Mouse (Mus musculus) layer of hippocampus, postnatal 25 days (tissue): ENCODE measurements around the gene Amot. TPM values are rescaled to one million over a fixed set of nuclear protein-coding genes. Genes with fewer than 3 reads are reported as not detected.

ENCODE experiments used
- DNase-seq, 2 experiments: peaks; one replicate each; pipeline ENCODE4 v3.0.0; 2022; ENCODE audit warnings: mixed read lengths in 2 of 2, low spot score in 1 of 2; ENCODE audit errors: extremely low spot score in 1 of 2
- total RNA-seq, 2 experiments: library from RNA; stranded (reverse); gene quantifications; 2 replicates each; pipeline ENCODE4 v1.2.3; 2021

Gene Amot
- total RNA-seq, 2 experiments from 2014 or later, result 29.6 to 30.0 TPM

DNA sequence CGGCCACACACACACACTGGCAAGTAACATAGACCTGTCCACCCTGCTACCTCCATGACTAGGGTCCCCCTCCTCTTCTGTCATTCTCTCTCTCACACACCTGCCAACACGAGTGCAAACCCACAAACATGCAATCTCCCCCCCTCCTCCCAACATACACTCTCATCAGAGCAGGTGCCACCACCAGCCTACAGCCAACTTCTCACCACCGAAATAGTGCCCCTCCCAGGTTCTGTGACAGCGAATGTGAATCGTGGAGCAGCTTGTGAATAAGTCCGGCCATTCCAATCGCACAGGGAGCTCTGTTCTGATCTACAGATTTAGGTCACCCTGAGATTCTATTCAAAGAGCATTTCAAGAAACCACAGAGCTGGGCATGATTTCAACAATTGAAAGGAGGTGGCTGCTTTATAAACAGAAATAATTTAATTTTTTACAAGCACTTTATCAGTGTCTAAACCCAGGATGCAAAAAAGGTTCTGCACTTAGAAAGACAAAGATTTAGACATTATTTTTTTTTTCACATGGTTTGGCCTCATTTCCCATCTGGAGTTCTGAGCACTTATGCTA, 21.4 kb downstream of the Amot start:
- DNase-seq, result no peak

DNA sequence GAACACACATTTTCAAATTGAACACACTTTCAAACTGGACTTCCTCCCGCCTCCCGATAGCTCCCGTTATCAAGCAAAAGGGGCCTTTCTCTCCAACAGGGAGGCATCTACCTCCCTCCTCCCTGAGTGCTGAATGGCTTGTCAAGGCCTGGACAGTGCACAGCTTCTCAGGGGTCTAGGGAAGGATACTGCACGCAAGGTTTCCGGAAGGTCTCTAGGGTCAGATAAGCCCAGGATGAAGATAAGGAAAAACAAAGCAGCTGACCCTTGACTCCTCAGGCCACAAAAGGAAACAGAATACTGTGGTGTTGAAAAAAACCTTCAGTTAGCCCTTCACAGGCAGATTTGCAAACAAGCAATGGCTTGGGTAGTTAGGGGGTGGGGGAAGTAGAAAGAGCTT, 22.6 kb downstream of the Amot start:
- DNase-seq, result no peak

DNA sequence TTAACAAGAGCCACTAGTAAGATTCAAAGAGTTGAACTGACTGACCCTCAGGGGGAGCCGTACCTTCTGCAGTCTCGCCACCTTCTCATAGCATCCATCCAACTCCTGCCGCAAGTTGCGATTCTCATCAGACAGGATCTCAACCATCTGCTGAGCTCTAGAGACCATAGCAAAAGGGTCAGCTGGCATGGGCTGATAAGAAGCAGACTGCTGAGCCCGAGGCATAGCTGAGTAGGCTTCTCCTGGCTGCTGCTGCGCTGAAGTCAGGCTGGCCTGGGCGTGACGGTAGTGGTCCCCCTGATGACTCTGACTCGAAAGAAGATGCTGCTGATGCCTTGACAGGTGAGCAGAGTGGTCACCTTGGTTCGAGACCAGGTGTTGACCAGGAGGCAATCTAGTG, 25.0 kb downstream of the Amot start:
- no peak for DNase-seq

GRCm38 (mm10) chrX:145477725-145478194, 27.2 kb downstream of the Amot start:
- DNase-seq, result no peak

DNA sequence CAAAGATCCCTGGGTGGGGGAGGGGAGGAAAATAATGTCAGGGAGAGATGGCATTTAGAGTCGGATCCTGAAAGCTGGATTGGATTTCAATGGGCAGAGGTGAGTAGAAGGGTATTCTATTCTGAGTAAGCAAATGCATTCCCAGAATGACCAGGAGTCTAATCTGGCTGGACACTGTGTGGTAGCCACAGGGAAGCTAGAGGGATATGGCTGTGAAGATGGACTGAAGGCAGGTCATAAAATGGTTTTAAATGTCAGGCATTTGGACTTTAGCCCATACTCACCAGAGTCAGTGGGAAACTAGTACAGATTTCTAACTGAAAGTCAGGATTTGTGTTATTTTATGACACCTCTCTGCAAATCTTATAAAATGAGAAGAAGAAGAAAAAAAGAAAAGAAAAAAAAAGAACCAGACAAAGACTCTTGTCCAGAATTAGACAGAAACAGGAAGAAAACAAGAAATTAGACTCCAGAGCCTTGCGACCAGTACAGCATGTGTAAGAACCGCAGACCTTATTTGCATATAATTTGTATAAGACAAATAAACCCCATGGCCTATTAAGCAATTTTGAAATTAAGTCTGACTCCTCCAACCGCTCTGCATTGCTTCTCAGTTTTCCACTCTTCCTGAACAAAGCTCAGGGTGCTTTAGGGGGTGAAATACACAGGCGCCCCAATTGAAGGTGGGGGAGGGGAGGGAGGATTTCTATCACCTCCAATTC, 27.8 kb downstream of the Amot start:
- no peak for DNase-seq

DNA sequence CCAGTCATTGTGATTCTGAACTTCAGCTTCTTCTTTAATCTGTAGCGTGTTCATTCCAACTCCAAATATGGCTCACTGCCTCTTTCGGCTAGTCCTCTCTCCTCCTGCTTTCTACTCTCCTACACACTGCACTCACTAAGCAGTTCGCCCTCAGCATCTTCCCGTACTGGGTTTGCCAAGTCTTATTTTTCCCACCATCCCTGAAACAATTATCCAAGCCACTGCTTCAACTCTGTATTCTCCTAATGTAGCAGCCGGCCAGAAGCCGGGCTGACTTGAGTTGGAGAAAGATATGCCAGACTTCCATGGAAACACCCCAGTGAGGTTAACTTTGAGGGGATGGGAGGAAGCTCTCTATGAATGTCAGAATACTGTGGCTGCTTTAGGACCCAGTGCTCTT, 36.7 kb downstream of the Amot start:
- DNase-seq, result no peak

GRCm38 (mm10) chrX:145463524-145463923, 41.5 kb downstream of the Amot start:
- DNase-seq, result no peak

DNA sequence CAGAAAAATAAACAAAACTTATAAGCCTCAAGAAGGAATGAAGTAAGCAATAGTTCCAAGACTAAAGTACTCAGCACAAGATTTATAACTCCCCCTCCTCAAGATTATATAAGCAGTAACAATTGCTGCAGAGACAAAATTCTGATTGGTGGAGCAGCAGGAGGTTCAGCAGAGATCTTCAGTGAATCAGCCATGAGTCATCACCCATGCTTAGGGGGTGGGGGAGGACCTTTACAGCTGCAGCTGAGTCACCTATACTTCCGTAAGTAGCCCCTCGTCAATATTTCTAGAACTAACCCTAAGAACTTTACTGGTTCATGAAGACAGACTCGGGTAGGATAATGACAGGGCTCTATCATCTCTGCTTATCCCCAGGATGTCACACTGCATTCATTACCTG, 43.6 kb downstream of the Amot start:
- DNase-seq, result no peak

DNA sequence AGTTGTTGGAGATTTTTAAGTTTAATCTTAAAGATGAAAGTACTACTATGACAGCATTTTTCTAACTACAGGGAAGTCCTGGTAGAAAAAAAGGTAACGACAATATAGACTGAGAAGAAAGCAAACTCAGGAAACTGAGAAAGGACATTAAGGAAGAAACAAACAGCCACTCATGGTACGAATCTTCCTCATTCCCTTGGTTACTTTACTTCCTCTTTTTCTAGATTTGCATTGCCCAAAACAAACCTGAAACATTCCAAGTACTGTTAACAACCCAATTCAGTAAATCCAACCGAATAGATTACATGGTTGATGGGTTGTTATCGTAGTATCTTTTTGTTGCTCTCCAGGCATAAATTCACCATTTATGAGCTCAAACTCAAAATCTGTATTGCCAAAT, 48.7 kb downstream of the Amot start:
- DNase-seq, result no peak

DNA sequence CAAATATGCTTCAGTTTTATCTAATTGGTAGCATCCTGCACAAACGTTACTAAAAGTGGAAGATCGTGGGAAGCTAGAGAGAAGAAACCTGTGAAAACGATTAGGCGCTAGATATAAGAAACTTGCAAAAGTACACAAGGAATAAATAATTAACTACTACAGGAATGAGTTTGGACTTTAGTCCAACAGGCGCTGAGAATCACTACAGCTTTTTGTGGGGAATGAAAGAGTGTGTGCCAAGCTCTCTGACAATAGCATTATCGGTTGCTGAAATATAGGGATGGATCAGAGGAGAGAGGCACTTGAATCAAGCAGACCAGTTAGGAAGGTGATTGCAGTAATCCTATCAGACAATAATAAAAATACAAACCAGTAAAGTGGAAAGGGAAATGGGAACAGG, 49.4 kb downstream of the Amot start:
- DNase-seq, result no peak

GRCm38 (mm10) chrX:145454828-145455227, 50.2 kb downstream of the Amot start:
- no peak for DNase-seq

DNA sequence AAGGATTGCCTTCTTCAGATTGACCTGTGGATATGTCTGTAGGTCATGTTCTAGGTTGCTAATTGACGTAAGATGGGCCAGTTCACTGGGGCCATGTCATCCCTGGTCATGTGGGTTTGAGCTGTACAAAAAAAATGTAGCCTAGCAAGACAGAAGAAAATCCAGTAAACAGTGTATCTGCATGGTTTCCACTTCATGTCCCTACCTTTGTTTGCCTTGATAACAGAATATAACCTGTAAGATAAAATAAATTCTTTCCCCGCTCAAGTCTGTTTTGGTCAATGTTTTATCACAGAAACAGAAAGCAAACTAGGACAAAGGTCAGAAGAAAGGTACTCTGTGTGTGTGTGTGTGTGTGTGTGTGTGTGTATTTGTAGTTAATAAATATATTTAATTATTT, 63.5 kb downstream of the Amot start:
- no peak for DNase-seq

- DNase-seq, result no peak
These were observed 71.3 kb downstream of the Amot start for GRCm38 (mm10) chrX:145433652-145434051.

- no peak for DNase-seq
These were observed 74.0 kb downstream of the Amot start for GRCm38 (mm10) chrX:145430836-145431570.

DNA sequence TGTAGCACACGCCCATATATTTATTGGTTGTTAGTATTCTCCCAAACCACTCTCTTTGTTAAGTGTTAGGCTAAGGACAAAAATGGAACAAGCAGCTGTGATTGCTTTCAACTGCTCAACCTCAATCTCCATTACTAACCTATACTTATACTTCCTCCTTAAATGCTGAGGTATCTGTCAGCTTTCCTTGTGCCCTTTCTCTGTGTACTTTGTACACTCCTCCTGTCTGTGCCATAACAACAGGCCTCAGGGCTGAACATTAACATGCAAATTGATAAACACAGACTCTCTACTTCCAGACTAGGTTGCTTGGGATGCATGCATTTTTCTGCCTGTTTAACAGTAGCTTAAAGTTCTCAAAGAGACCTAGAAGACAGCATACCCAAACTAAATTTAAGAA, 76.2 kb downstream of the Amot start:
- no peak for DNase-seq

DNA sequence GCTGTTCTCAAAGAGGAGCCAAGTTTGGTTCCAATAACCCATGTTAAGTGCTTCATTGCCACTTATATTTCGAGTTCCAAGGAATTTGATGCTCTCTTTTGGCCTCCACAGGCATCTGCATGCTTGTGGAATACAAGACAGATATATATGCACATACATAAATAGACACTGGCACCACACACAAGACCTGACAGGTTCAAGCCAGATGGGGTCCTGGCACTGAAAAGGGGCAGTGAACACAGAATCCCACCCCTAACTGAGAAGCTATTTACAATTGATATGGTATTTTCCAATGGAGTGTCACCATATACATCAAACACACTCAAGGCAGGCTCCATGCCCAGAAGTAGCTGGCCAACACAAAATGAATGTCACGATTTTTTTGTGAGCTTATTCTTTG, 81.0 kb downstream of the Amot start:
- no peak for DNase-seq

GRCm38 (mm10) chrX:145414319-145414718, 90.7 kb downstream of the Amot start:
- no peak for DNase-seq

- no peak for DNase-seq
These were observed 93.6 kb downstream of the Amot start for GRCm38 (mm10) chrX:145411425-145411824.

- no peak for DNase-seq
These were observed 98.9 kb downstream of the Amot start for GRCm38 (mm10) chrX:145406052-145406451.

- DNase-seq, result no peak
These were observed 103.1 kb downstream of the Amot start for GRCm38 (mm10) chrX:145401926-145402325.

DNA sequence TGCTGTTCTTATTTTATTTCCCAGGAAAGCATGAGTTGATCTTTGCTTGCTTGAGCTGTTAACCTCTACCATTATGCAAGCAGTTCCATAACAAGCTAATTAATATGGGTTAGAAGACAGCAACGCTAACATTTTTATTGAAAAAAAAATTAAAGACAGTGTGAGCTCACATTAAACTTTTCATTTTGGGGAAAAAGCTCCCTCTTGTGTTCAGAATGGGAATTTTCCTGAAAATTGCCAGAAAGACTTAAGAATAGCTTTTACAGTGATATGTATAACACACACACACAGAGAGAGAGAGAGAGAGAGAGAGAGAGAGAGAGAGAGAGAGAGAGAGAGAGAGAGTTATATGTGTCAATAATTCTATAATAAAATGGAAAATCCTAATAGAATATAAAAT, 105.7 kb downstream of the Amot start:
- DNase-seq, result no peak
